Mouse (Mus musculus) embryonic facial prominence, embryonic 14.5 days (tissue): ENCODE results near the gene Ugt1a6b. TPM values are rescaled to one million over a fixed set of nuclear protein-coding genes. Genes with fewer than 3 reads are reported as not detected.

Source experiments
- ATAC-seq: fragments of 200-750 bp; cut with Nextera tagmentation; 2 replicates; pipeline ENCODE4 v1.8.0; 2017; ENCODE audit warnings: low read depth, moderate number of reproducible peaks, moderate TSS enrichment
- DNase-seq: peaks from one replicate; pipeline ENCODE4 v3.0.0-alpha.2; 2015; ENCODE audit warnings: low spot score
- H3K27ac ChIP-seq: fragments of 300-500 bp; sonication (generic); replicated peaks from 2 replicates; pipeline ENCODE4 v1.5.1; 2014; ENCODE audit warnings: low read depth, mild to moderate bottlenecking, low read length, moderate library complexity
- H3K27me3 ChIP-seq: fragments of 300-500 bp; sonication (generic); replicated peaks from 2 replicates; pipeline ENCODE4 v1.6.1; 2014; ENCODE audit warnings: low read length; ENCODE audit not compliant: control insufficient read depth, insufficient read depth
- H3K36me3 ChIP-seq: fragments of 300-500 bp; sonication (generic); 2 replicates; pipeline ENCODE4 v1.6.1; 2014; ENCODE audit warnings: low read length, mixed read lengths; ENCODE audit not compliant: control insufficient read depth, insufficient read depth
- H3K4me1 ChIP-seq: fragments of 300-500 bp; sonication (generic); 2 replicates; pipeline ENCODE4 v1.6.1; 2014; ENCODE audit warnings: antibody characterized with exemption, low read length; ENCODE audit not compliant: control insufficient read depth, insufficient read depth
- H3K4me2 ChIP-seq: fragments of 300-500 bp; sonication (generic); 2 replicates; pipeline ENCODE4 v1.6.1; 2014; ENCODE audit warnings: low read depth, mild to moderate bottlenecking, low read length, moderate library complexity, mixed read lengths
- H3K4me3 ChIP-seq: fragments of 300-500 bp; sonication (generic); 2 replicates; pipeline ENCODE4 v1.5.1; 2014; ENCODE audit warnings: low read depth, mild to moderate bottlenecking, low read length
- H3K9ac ChIP-seq: fragments of 300-500 bp; sonication (generic); 2 replicates; pipeline ENCODE4 v1.6.1; 2014; ENCODE audit warnings: low read depth, mild to moderate bottlenecking, low read length, moderate library complexity, mixed read lengths
- H3K9me3 ChIP-seq: fragments of 300-500 bp; sonication (generic); 2 replicates; pipeline ENCODE4 v1.6.1; 2016; ENCODE audit warnings: low read length; ENCODE audit not compliant: control insufficient read depth
- WGBS: fragments of 180-500 bp; shearing (Covaris S2); extraction: QIAGEN DNeasy Blood & Tissue Kit; methylation state at CpG from one replicate; pipeline ENCODE4 v1.1.7; 2014; 5-methylcytosine and 5-hydroxymethylcytosine counted together
- polyA plus RNA-seq: library from polyadenylated mRNA; unstranded; fragments of >200 nt; fragmentation: Nextera tagmentation; extraction: Ambion mirVana; gene quantifications from 2 replicates; pipeline ENCODE4 v1.2.1, GENCODE M21; 2014

Gene Ugt1a6b
- polyA plus RNA-seq, 1 experiment from 2014 or later, result 2.0 TPM

- no peaks in the 10 kb centered on the region for H3K27me3 ChIP-seq
- DNase-seq (no peak), ATAC-seq (no peak)
- H3K9ac ChIP-seq, result no peak overlapping the region
- WGBS, result 89% methylated on average over 7 of the region's 7 CpGs
- H3K4me3 ChIP-seq, result no peak overlapping the region
- no peaks in the 10 kb centered on the region for H3K4me1 ChIP-seq
- H3K4me2 ChIP-seq, result no peak overlapping the region
- H3K36me3 ChIP-seq, result peaks cover 100% of the 10 kb centered on the region
- no peaks in the 10 kb centered on the region for H3K9me3 ChIP-seq
- H3K27ac ChIP-seq, result no peak overlapping the region
Observed at GRCm38 (mm10) chr1:88264237-88264868, 161.3 kb downstream of the Ugt1a6b start.

- Histone ChIP-seq H3K27me3 (no peaks in the 10 kb centered on the region), H3K4me3 (no peak overlapping the region), H3K27ac (no peak overlapping the region), H3K4me1 (no peaks in the 10 kb centered on the region), H3K9me3 (no peaks in the 10 kb centered on the region), H3K36me3 (peaks cover 100% of the 10 kb centered on the region), H3K9ac (no peak overlapping the region), H3K4me2 (no peak overlapping the region)
- no peak for DNase-seq
- WGBS, result 79% methylated on average over 4 of the region's 4 CpGs
- ATAC-seq, result no peak
Observed at GRCm38 (mm10) chr1:88264869-88265240, 161.8 kb downstream of the Ugt1a6b start.

DNA sequence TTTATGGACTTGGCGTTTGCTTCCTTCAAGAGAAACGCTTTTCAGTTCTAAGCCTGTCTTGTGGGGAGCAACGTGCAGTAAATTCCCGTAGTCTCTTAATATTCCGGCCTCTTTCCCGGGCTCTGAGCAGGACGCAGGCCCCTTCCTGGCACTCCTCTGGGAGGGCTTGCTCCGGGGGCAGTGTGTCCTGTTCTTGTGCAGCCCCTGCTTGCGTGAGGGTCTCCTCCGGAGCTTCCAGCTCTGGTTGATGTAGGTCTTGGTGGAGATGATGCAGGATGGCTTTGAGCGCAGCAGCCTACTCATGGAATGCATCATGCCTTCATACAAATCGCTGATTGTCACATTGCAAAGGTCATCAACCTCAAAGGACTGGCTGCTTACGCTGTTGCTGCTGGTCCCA lies 163.1 kb downstream of the Ugt1a6b start:
- WGBS, result 89% methylated on average over 13 of the region's 13 CpGs
- DNase-seq (no peak), ATAC-seq (no peak)
- H3K36me3 ChIP-seq, result peaks cover 91% of the 10 kb centered on the region
- H3K4me1 ChIP-seq, result no peaks in the 10 kb centered on the region
- H3K4me2 ChIP-seq, result no peak overlapping the region
- H3K9me3 ChIP-seq, result no peaks in the 10 kb centered on the region
- H3K9ac ChIP-seq, result no peak overlapping the region
- H3K4me3 ChIP-seq, result no peak overlapping the region
- no peak overlapping the region for H3K27ac ChIP-seq
- no peaks in the 10 kb centered on the region for H3K27me3 ChIP-seq

GRCm38 (mm10) chr1:88267489-88267888 lies 164.4 kb downstream of the Ugt1a6b start:
- H3K4me1 ChIP-seq, result no peaks in the 10 kb centered on the region
- H3K27me3 ChIP-seq, result no peaks in the 10 kb centered on the region
- H3K9me3 ChIP-seq, result no peaks in the 10 kb centered on the region
- DNase-seq (no peak), ATAC-seq (no peak)
- H3K4me2 ChIP-seq, result no peak overlapping the region
- no peak overlapping the region for H3K4me3 ChIP-seq
- peaks cover 90% of the 10 kb centered on the region for H3K36me3 ChIP-seq
- WGBS, result 90% methylated on average over 6 of the region's 6 CpGs
- no peak overlapping the region for H3K9ac ChIP-seq
- no peak overlapping the region for H3K27ac ChIP-seq

DNA sequence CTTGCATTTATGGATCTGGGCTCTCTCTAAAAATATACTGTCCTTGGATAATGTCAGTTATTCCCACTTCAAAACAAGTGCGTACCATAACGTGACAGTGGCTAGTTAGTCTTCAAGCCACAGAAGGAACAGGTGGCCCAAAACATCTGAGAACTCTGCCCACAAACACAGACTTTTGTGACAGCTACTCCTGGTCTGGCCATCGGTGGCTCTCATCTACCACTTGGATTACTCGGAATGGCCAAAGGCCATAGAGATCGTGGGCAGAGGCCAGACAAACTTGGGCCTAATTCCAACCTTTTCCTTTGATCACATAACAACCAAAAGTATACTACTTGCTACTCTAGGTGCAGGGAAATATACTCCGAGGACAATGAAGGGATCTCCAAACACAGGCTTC lies 165.0 kb downstream of the Ugt1a6b start:
- no peaks in the 10 kb centered on the region for H3K4me1 ChIP-seq
- no peak for DNase-seq
- no peaks in the 10 kb centered on the region for H3K9me3 ChIP-seq
- H3K9ac ChIP-seq, result no peak overlapping the region
- H3K27me3 ChIP-seq, result no peaks in the 10 kb centered on the region
- no peak overlapping the region for H3K4me2 ChIP-seq
- WGBS, result 87% methylated on average over 6 of the region's 6 CpGs
- no peak for ATAC-seq
- H3K36me3 ChIP-seq, result peaks cover 90% of the 10 kb centered on the region
- no peak overlapping the region for H3K4me3 ChIP-seq
- no peak overlapping the region for H3K27ac ChIP-seq

Other genes with a start within 250 kb of the Ugt1a6b start
- gene Dgkd, start 250.0 kb upstream of the Ugt1a6b start, polyA plus RNA-seq, result 31.7 and 34.1 TPM in 2 replicates
- 31.2 and 36.4 TPM in 2 replicates for gene Usp40, start 94.7 kb upstream of the Ugt1a6b start, polyA plus RNA-seq
- not detected in 2 replicates for gene Ugt1a10, start 47.9 kb upstream of the Ugt1a6b start, polyA plus RNA-seq
- not detected in 2 replicates for gene Ugt1a9, start 32.5 kb upstream of the Ugt1a6b start, polyA plus RNA-seq
- gene Ugt1a8, start 15.4 kb upstream of the Ugt1a6b start, polyA plus RNA-seq, result not detected in 2 replicates
- gene Ugt1a7c, start 8.2 kb upstream of the Ugt1a6b start, polyA plus RNA-seq, result 2.4 and 3.9 TPM in 2 replicates
- gene Ugt1a6a, start 31.6 kb downstream of the Ugt1a6b start, polyA plus RNA-seq, result 8.5 and 10.6 TPM in 2 replicates
- not detected in 2 replicates for gene Ugt1a5, start 62.8 kb downstream of the Ugt1a6b start, polyA plus RNA-seq
- 0.22 TPM in 1 of 2 replicates, not detected in the other for gene Ugt1a2, start 97.3 kb downstream of the Ugt1a6b start, polyA plus RNA-seq
- gene Dnajb3, start 102.5 kb downstream of the Ugt1a6b start, polyA plus RNA-seq, result 8.7 and 11.9 TPM in 2 replicates
- 0.93 and 1.6 TPM in 2 replicates for gene Ugt1a1, start 108.7 kb downstream of the Ugt1a6b start, polyA plus RNA-seq
- 1.7 and 2.2 TPM in 2 replicates for gene Mroh2a, start 123.7 kb downstream of the Ugt1a6b start, polyA plus RNA-seq
- gene Hjurp, start 174.4 kb downstream of the Ugt1a6b start, polyA plus RNA-seq, result 110 and 137 TPM in 2 replicates
- gene Trpm8, start 174.4 kb downstream of the Ugt1a6b start, polyA plus RNA-seq, result 0.07 TPM in 1 of 2 replicates, not detected in the other